Mouse (Mus musculus): ENCODE results near the gene Gna13.

DNA sequence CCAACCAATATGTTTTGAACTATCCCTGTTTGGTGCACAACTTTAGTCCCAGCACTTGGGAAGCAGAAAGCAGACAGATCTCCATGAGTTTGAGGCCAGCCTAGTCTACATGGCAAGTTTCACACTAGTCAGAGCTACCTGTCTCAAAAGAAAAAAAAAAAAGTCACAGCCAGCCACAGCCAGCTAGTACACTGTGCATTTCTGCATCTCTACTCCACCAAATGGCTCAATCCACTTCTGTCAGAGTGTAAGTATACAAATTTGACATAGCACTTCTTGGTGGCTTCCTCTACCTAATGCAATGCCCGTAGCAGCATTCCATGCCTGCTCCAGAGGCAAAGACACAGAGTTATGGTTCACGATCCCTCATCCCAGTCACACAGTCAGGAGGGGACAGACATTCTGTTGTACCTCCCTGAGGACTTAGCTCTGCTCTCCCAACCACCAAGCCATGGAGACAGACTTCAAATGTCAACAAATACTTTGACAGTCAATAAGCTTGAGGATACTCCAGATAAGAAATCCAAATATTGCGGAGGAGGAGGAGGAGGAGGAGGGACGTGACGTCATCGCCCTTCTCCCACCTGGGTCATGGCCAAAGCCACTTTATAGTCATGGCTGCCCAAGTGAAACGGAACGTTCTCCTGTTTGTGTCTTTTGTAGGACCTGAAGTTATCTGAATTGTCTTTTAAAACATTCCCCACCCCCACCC is 54.2 kb downstream of the Gna13 start:
- TF ChIP-seq TBP (IDR thresholded peaks at IDR 0.05; ENCODE audit: low read depth, low read length) (no peak), GATA1 (IDR thresholded peaks at IDR 0.05; ENCODE audit: low read depth, low read length) (no peak), POLR2A (IDR thresholded peaks at IDR 0.05; ENCODE audit: control insufficient read depth in 1 of 2, insufficient read depth in 1 of 2, low read depth in 1 of 2, low read length in 2 of 2, poor library complexity in 1 of 2) (no peak), ZC3H11A (IDR thresholded peaks at IDR 0.05; ENCODE audit: low read depth, low read length) (no peak), POLR2AphosphoS2 (IDR thresholded peaks at IDR 0.05; ENCODE audit: low read length) (no peak), CTCF (IDR thresholded peaks at IDR 0.05 in 2 of 3, conservative IDR thresholded peaks at IDR 0.05 in 1 of 3; ENCODE audit: control insufficient read depth in 1 of 3, insufficient read depth in 1 of 3, low read depth in 2 of 3, low read length in 3 of 3, poor library complexity in 1 of 3, severe bottlenecking in 1 of 3) (no peak), ZKSCAN1 (IDR thresholded peaks at IDR 0.05; ENCODE audit: low read depth, low read length) (no peak), MEF2A (IDR thresholded peaks at IDR 0.05; ENCODE audit: extremely low read depth, insufficient replicate concordance, low read depth, low read length, poor library complexity, severe bottlenecking) (no peak), UBTF (IDR thresholded peaks at IDR 0.05; ENCODE audit: borderline replicate concordance, insufficient read depth, low read depth, low read length) (no peak), TCF12 (IDR thresholded peaks at IDR 0.05; ENCODE audit: low read depth, low read length) (no peak), USF1 (IDR thresholded peaks at IDR 0.05; ENCODE audit: low read depth, low read length) (no peak), ZMIZ1 (IDR thresholded peaks at IDR 0.05; ENCODE audit: low read depth, low read length) (no peak)

Measured in MEL (cell line).